Mouse (Mus musculus) intestine, embryonic 15.5 days (tissue): ENCODE data around the gene Csf2ra. TPM values are rescaled to one million over a fixed set of nuclear protein-coding genes. Genes with fewer than 3 reads are reported as not detected.
A peak's percentile ranks its signal among the peaks of the same experiment; 100 is the strongest.
"Not testable (repeated sequence)": the region's sequence is repeated elsewhere in the genome, so short reads cannot be mapped to it uniquely, and the experiment has no call there.

Source experiments
- ATAC-seq: fragments of 200-750 bp; cut with Nextera tagmentation; 2 replicates; pipeline ENCODE4 v1.8.0; 2017; ENCODE audit warnings: moderate TSS enrichment, moderate library complexity
- H3K27ac ChIP-seq: fragments of 300-500 bp; sonication (generic); 2 replicates; pipeline ENCODE4 v1.5.1; 2015; ENCODE audit warnings: mild to moderate bottlenecking, inconsistent platforms
- H3K27me3 ChIP-seq: fragments of 300-500 bp; sonication (generic); replicated peaks from 2 replicates; pipeline ENCODE4 v1.6.1; 2015; ENCODE audit warnings: inconsistent platforms
- H3K36me3 ChIP-seq: fragments of 300-500 bp; sonication (generic); 2 replicates; pipeline ENCODE4 v1.6.1; 2015; ENCODE audit warnings: inconsistent platforms
- H3K4me1 ChIP-seq: fragments of 300-500 bp; sonication (generic); replicated peaks from 2 replicates; pipeline ENCODE4 v1.6.1; 2015; ENCODE audit warnings: inconsistent platforms
- H3K4me2 ChIP-seq: fragments of 300-500 bp; sonication (generic); replicated peaks from 2 replicates; pipeline ENCODE4 v1.6.1; 2015; ENCODE audit warnings: mild to moderate bottlenecking, inconsistent platforms
- H3K4me3 ChIP-seq: fragments of 300-500 bp; sonication (generic); replicated peaks from 2 replicates; pipeline ENCODE4 v1.5.1; 2015; ENCODE audit warnings: inconsistent platforms
- H3K9ac ChIP-seq: fragments of 300-500 bp; sonication (generic); 2 replicates; pipeline ENCODE4 v1.6.1; 2015; ENCODE audit warnings: inconsistent platforms
- H3K9me3 ChIP-seq: fragments of 300-500 bp; sonication (generic); 2 replicates; pipeline ENCODE4 v1.6.1; 2016; ENCODE audit warnings: inconsistent platforms
- WGBS: fragments of 180-500 bp; shearing (Covaris S2); methylation state at CpG from one replicate; pipeline ENCODE4 v1.1.7; 2015; 5-methylcytosine and 5-hydroxymethylcytosine counted together
- polyA plus RNA-seq: library from polyadenylated mRNA; unstranded; fragments of >200 nt; fragmentation: Nextera tagmentation; extraction: Ambion mirVana; gene quantifications from 2 replicates; pipeline ENCODE4 v1.2.1, GENCODE M21; 2015

Gene Csf2ra
- polyA plus RNA-seq, 1 experiment from 2014 or later = 33.9 TPM

DNA sequence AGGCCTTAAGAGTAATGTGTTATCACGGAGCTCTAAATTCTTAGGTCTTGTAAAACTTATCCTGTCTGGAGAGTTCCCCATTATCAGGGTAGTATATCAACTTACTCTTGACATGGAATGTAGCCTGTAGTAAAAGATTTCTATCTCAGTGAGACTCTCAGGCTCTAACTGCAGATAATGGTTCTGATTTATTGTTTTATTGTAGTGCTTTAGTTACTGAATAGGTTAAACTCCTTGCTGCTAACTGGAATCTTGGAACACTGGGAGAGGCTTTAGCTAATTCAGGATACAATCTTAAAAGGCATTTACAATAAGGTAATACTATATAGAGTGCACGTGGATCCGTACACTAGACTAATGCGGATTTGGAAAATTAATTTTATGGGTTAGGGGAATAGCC lies 19.1 kb upstream of the Csf2ra start:
- not testable (repeated sequence) for H3K4me3 ChIP-seq, H3K27me3 ChIP-seq, H3K9me3 ChIP-seq, H3K4me1 ChIP-seq, H3K4me2 ChIP-seq, H3K27ac ChIP-seq, H3K9ac ChIP-seq, H3K36me3 ChIP-seq
- WGBS = 51% methylated on average over 4 of the region's 4 CpGs
- ATAC-seq = peak; percentile 62

DNA sequence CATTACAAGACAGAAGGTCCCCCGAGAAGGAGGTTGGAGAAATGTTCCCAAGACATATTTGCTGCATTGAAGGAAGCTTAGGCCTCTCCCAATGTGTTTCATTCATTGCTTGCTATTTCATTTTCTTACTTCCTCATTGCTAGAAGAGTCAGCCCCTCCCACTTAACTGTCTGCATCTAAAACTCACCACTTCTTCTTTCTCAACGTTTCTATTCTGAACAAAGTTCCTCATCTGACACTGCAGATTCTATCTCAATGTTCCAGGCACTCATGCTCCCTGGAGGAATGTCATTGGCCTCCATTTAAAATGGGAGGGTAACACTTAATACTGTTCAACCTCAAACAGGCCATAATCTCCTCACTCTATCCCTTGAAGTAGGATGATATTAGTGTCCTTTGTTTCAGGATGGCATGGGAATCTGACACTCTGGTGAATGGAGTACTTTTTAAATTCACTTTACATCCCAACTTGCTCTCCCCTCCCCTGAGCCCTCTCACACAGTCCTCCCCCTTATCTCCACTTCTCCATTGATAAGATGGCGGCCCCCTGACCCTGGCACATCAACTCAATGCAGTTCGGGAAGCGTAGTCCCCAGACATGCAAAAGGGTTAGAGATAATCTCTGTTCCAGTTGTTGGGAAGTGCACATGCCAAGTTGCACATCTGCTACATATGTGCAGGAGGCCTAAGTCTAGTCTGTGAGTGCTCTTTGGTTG lies 16.6 kb upstream of the Csf2ra start:
- WGBS = 63% methylated on average over 5 of the region's 5 CpGs
- no peak overlapping the region for H3K4me2 ChIP-seq
- no peak for ATAC-seq
- no peaks in the 10 kb centered on the region for H3K36me3 ChIP-seq
- no peaks in the 10 kb centered on the region for H3K4me1 ChIP-seq
- H3K27ac ChIP-seq = no peak overlapping the region
- no peak overlapping the region for H3K4me3 ChIP-seq
- no peaks in the 10 kb centered on the region for H3K27me3 ChIP-seq
- no peak overlapping the region for H3K9ac ChIP-seq
- H3K9me3 ChIP-seq = no peaks in the 10 kb centered on the region

DNA sequence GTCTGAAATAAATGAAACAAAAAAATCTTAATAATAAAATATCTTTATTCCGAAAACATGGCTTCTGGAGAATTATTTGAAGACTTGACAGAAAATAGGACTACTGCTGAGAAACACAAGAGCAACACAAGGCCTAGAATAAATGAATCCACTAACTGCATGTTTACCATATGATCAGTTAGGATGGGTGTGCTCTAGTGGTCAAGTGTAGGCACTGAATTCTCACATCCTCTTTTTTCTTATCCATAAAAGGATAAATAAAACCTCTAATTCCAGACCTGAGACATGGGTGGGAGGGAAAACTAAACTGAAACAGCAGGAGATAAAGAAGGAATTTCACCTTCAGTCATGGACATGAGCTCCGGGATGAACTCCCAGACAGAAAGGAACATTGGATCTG lies 9.7 kb upstream of the Csf2ra start:
- no peak for ATAC-seq
- Histone ChIP-seq H3K27ac (no peak overlapping the region), H3K4me2 (no peak overlapping the region), H3K36me3 (no peaks in the 10 kb centered on the region), H3K9me3 (no peaks in the 10 kb centered on the region), H3K4me3 (no peak overlapping the region), H3K27me3 (no peaks in the 10 kb centered on the region), H3K9ac (no peak overlapping the region), H3K4me1 (no peaks in the 10 kb centered on the region)
- WGBS = 84% methylated on average over 2 of the region's 2 CpGs

- Histone ChIP-seq H3K9me3 (no peaks in the 10 kb centered on the region), H3K4me1 (no peaks in the 10 kb centered on the region), H3K4me3 (no peak overlapping the region), H3K4me2 (no peak overlapping the region), H3K27me3 (no peaks in the 10 kb centered on the region), H3K9ac (no peak overlapping the region), H3K36me3 (no peaks in the 10 kb centered on the region), H3K27ac (no peak overlapping the region)
- no peak for ATAC-seq
- WGBS = 56% methylated on average over 5 of the region's 5 CpGs
Observed at GRCm38 (mm10) chr19:61234532-61234931, 6.3 kb upstream of the Csf2ra start.

GRCm38 (mm10) chr19:61226928-61227854 lies 1.0 kb downstream of the Csf2ra start:
- 1% methylated on average over 71 of the region's 71 CpGs for WGBS

GRCm38 (mm10) chr19:61226401-61226927 lies 1.8 kb downstream of the Csf2ra start:
- peak overlapping the region; percentile 20; the same call in 1 of the 2 replicates for H3K9ac ChIP-seq
- H3K36me3 ChIP-seq = no peaks in the 10 kb centered on the region
- H3K4me1 ChIP-seq = 0 out of 2 replicates have a peak, but pooled peaks cover 7% of the 10 kb centered on the region
- H3K4me3 ChIP-seq = peak overlapping the region; percentile 61
- H3K27ac ChIP-seq = peak overlapping the region; percentile 94
- 2% methylated on average over 71 of the region's 71 CpGs for WGBS
- peak; percentile 44 for ATAC-seq
- no peaks in the 10 kb centered on the region for H3K27me3 ChIP-seq
- peak overlapping the region; percentile 78 for H3K4me2 ChIP-seq
- no peaks in the 10 kb centered on the region for H3K9me3 ChIP-seq

More at GRCm38 (mm10) chr19:61226928-61227854, 1.0 kb downstream of the Csf2ra start:
- H3K4me1 ChIP-seq = 0 out of 2 replicates have a peak, but pooled peaks cover 7% of the 10 kb centered on the region
- peak; percentile 89 for ATAC-seq
- peak overlapping the region; percentile 61 for H3K4me3 ChIP-seq
- H3K9me3 ChIP-seq = no peaks in the 10 kb centered on the region
- peak overlapping the region; percentile 94 for H3K27ac ChIP-seq
- H3K9ac ChIP-seq = peak overlapping the region; percentile 39
- no peaks in the 10 kb centered on the region for H3K27me3 ChIP-seq
- no peaks in the 10 kb centered on the region for H3K36me3 ChIP-seq
- H3K4me2 ChIP-seq = peak overlapping the region; percentile 78

DNA sequence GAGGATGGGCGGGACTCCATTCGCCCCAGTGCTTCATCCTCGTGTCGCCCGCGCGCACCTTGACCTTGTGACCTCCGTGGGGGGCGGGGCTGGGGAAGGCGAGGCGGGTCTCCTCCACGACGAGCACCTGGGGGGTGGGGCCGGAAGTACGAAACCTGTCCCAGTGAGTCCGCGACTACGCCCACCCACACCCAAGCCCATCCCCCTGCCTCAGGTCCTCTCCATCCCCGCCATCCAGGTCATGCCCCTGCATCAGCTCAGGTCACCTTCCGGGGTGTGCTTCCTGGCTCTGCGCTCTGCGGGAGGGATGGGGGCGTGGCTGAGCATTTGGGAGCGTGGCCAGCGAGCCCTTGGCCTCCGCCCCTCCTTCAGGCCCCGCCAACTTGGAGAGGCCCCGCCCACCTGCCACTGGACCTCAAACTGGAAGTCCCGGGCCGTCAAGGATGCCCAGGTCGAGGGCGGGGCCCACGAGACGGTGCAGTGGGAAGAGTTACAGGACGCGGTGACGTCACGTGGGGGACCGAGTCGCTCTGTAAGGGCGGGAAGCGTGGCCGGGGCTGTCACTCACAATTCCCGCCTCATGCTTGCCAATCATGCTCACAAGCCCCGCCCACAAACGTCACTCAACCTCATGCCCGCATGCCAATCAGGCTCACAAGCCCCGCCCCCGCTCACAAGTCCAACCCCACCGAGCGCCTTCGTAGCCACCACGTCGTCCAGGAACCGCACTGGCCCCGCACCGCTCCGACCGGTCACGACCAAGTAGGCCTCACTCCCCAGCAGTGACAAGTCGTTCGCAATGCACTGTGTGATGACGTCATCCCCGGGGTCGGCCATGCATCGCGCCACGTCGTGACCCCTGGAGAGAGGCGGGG lies 2.5 kb downstream of the Csf2ra start:
- Histone ChIP-seq H3K4me1 (0 out of 2 replicates have a peak, but pooled peaks cover 7% of the 10 kb centered on the region), H3K27me3 (no peaks in the 10 kb centered on the region), H3K9me3 (no peaks in the 10 kb centered on the region), H3K4me3 (peak overlapping the region; percentile 61), H3K9ac (peak overlapping the region; percentile 8; the same call in 1 of the 2 replicates), H3K27ac (peak overlapping the region; percentile 94), H3K36me3 (no peaks in the 10 kb centered on the region), H3K4me2 (peak overlapping the region; percentile 78)
- peak; percentile 64 for ATAC-seq
- WGBS = 6% methylated on average over 70 of the region's 70 CpGs

DNA sequence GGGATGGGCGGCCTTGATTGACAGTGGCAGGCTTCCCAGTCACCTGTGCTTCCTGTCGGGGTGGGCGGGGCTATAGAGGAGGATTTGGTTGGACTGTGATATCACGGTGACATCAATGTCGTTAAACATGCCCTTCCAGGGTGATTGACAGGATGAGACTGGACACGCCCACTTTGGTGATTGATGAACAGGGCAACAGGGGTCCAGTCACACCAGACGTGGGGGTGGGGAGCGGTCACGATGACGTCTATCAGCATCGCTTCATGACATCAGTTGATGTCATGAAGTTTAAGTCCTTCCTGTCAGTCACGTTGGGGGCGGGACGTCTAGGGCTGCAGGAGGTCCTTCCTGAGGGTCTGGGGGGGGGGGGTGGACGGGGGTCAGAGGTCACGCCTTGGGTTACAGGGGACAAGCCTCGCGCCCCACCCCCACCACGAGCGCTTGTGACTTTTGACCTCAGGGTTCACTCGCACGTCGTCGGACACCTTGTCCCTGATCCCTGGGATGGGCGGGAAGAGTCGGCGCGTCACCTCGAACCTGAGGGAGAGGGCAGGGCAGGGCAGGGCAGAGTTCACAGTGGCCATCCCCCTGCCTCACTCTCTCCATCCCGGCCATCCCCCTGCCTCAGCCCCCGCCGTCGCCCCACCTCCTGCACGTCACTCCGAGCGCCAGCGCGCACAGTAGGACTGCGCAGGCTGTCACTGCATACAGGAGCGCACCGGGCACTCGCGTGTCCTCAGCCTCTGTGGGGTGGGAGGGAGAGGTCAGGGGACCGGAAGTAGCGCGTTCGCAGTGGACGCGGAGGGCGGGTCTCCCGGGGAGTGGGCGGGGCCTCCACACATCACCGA lies 3.3 kb downstream of the Csf2ra start:
- Histone ChIP-seq H3K27me3 (no peaks in the 10 kb centered on the region), H3K4me3 (peak overlapping the region; percentile 61), H3K9ac (no peak overlapping the region), H3K4me1 (0 out of 2 replicates have a peak, but pooled peaks cover 7% of the 10 kb centered on the region), H3K36me3 (no peaks in the 10 kb centered on the region), H3K27ac (0 out of 2 replicates have a peak overlapping the region, but pooled peaks have one; percentile 44), H3K9me3 (no peaks in the 10 kb centered on the region), H3K4me2 (peak overlapping the region; percentile 78)
- WGBS = 29% methylated on average over 53 of the region's 53 CpGs
- ATAC-seq = peak; percentile 13

GRCm38 (mm10) chr19:61223706-61224328 lies 4.4 kb downstream of the Csf2ra start:
- H3K9me3 ChIP-seq = no peaks in the 10 kb centered on the region
- H3K27ac ChIP-seq = no peak overlapping the region
- 0 out of 2 replicates have a peak, but pooled peaks cover 7% of the 10 kb centered on the region for H3K4me1 ChIP-seq
- 85% methylated on average over 6 of the region's 6 CpGs for WGBS
- no peaks in the 10 kb centered on the region for H3K36me3 ChIP-seq
- no peak overlapping the region for H3K4me3 ChIP-seq
- ATAC-seq = no peak
- H3K27me3 ChIP-seq = no peaks in the 10 kb centered on the region
- no peak overlapping the region for H3K4me2 ChIP-seq
- no peak overlapping the region for H3K9ac ChIP-seq

DNA sequence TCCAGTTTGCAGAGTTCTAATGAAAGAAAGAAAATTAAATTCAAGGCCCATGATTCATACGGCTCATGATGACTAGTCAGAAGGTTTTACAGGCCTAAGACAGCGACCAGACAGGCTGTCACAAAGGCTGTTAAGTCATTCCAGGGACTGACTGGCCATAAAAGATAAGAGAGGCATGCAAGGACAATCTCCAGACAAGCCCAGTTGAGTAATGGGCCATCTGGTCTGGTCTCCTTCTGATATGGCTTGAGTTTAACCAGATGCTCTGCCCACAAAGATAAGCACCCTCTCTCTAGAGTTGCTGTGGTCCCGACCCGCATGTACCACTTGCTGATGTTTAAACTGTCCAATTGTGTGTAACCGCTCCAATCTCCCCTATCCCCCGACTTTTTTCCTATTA lies 20.7 kb downstream of the Csf2ra start:
- not testable (repeated sequence) for H3K4me1 ChIP-seq, H3K4me2 ChIP-seq, H3K27me3 ChIP-seq, ATAC-seq, H3K36me3 ChIP-seq, H3K4me3 ChIP-seq, H3K9ac ChIP-seq, H3K9me3 ChIP-seq, H3K27ac ChIP-seq
- 61% methylated on average over 6 of the region's 6 CpGs for WGBS
